Mouse (Mus musculus) MN1 (cell line): ENCODE data around the gene Tmem176a.

Experiments used
- DNase-seq: peaks from one replicate; pipeline ENCODE4 v3.0.0-alpha.2; 2016; ENCODE audit warnings: low spot score

The Tmem176a gene

DNA sequence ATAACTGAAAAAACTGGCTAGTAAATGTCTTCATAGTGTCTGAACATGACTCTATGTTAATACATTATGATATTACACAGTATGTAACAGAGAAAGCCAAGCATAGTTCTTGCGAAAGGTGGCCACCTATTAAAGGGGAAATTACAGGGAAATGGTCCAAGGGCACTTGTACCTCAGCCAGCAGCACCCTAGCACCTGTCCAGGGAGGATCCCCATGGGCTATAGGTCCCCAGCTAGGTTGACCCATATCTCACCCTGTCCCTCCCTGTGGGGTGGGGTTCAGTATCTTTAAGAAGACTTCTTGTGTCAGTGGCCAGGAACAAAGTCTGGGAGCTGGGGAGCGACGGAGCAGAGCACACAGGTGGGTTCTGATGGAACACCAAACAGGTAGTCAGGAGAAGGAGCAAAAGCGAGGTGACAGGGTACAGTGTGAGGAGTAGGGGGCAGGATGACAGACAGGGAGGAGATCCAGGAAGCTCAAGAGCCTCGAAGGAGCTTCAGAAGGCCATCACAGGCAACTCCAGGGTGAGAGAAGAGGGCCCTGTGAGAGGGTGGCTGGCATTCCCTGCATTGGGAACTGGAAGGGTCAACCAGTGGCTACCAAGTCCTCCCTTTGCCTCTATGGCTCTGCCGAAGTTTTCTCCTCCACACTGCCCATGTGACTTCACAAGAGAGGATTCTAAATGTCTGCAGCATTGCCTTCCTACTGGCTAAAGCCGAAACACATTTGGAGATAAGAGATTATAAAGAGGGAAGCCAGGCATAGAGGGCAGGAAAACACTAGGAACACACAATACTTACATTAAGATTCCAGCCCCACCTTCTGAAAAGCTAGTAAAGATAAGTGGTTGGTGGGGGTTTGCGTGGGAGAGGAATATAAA lies 54.5 kb downstream of the Tmem176a start:
- DNase-seq = no peak

DNA sequence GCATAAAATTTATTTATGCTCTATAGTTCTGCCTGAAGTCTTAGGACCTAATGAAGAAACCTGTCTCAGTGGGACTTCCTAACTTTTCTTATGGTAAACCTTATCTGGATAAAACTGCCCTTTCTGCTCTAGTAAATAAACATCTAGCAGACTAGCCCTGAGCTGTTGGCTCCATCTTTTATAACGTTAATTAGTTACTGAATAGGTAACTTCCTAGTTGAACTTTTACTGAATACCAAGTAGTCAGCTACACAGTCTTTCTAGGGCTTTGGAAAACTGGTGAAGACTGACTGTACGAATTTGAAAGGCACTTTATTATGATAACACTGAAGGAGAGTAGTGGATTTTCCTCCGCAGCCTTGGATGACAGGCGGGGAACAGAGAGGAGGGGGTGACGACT lies 55.2 kb downstream of the Tmem176a start:
- no peak for DNase-seq
